Mouse (Mus musculus): ENCODE data around the gene Mtnr1b. TPM values are rescaled to one million over a fixed set of nuclear protein-coding genes. Genes with fewer than 3 reads are reported as not detected.

Mtnr1b gene
- polyA plus RNA-seq, 1 experiment from 2014 or later, result not detected

DNA sequence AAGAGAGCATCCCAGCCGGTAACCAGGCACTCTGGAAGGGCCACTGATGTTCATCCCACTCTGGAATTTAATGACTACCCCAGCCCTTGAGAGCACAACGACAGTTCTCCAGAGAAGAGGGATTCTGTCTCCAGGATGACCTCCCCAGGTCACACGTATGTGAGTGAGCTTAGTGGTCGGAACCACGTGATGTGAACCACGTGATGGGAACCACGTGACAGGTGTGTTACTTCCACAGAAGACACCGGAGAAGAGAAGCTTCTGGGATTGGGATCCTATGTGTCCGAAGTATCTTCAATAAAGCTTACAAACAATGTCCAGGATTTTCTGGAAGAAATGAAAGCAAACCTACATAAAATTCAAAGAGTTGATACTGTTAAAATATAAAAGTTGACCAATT lies 82.3 kb downstream of the Mtnr1b start:
- H3K4me3 ChIP-seq, result no peak overlapping the region
- ATAC-seq (replicated peaks), result no peak
- no peak overlapping the region for H3K27ac ChIP-seq
- H3K36me3 ChIP-seq (replicated peaks), result no peaks in the 10 kb centered on the region
- no peak overlapping the region for H3K9ac ChIP-seq
- H3K4me1 ChIP-seq, result no peaks in the 10 kb centered on the region
- no peaks in the 10 kb centered on the region for H3K27me3 ChIP-seq (replicated peaks)
- no peaks in the 10 kb centered on the region for H3K9me3 ChIP-seq
- H3K4me2 ChIP-seq, result no peak overlapping the region
- 93% methylated on average over 9 of the region's 9 CpGs for WGBS

DNA sequence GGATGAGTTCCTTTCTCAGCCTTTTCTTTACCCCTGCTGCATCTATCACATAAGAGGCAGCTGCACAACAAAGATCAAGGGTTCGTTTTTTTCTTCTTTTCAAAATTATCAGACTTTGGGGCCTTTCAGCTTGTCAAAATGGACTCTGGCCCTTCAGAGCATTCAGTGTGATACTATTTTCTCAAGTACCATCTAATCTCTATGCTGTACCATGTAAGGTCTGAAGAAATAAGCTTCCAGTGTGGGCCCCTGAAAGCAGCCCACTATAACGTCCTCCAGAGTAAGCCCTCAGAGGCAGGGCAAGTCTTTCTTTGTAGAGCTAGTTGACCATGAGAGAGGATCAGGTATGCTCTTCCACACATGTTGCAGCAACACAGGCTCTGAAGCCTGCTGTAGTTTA lies 87.7 kb downstream of the Mtnr1b start:
- Histone ChIP-seq H3K9ac (no peak overlapping the region), H3K27ac (no peak overlapping the region), H3K4me2 (no peak overlapping the region), H3K4me3 (no peak overlapping the region), H3K4me1 (no peaks in the 10 kb centered on the region), H3K27me3 (replicated peaks) (no peaks in the 10 kb centered on the region), H3K9me3 (no peaks in the 10 kb centered on the region), H3K36me3 (replicated peaks) (no peaks in the 10 kb centered on the region)
- ATAC-seq (replicated peaks), result no peak
- WGBS, result 60% methylated on average over 2 of the region's 2 CpGs

DNA sequence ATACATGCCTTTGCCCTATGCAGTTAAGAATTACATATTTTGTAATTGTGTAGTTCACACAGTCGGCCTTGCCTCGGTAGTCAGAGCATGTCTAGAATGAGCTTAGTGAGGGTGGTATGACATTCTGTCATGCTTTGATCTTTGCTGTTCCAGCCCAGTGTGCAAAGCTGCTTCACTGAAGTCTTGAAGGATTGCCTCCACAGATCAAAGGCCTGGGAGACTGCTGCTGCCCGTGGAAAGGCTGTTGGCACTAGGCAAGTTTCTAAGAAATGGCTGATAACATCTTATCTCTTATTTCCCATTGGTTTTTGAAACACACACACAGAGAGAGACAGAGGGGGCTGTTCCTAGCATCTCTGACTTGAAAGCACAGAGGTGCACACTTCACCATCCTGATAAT lies 88.2 kb downstream of the Mtnr1b start:
- Histone ChIP-seq H3K27me3 (replicated peaks) (no peaks in the 10 kb centered on the region), H3K27ac (no peak overlapping the region), H3K36me3 (replicated peaks) (no peaks in the 10 kb centered on the region), H3K4me1 (no peaks in the 10 kb centered on the region), H3K9ac (no peak overlapping the region), H3K4me3 (no peak overlapping the region), H3K4me2 (no peak overlapping the region), H3K9me3 (no peaks in the 10 kb centered on the region)
- 40% methylated on average over 3 of the region's 3 CpGs for WGBS
- no peak; the same call in 1 of the 2 replicates for ATAC-seq (replicated peaks)

DNA sequence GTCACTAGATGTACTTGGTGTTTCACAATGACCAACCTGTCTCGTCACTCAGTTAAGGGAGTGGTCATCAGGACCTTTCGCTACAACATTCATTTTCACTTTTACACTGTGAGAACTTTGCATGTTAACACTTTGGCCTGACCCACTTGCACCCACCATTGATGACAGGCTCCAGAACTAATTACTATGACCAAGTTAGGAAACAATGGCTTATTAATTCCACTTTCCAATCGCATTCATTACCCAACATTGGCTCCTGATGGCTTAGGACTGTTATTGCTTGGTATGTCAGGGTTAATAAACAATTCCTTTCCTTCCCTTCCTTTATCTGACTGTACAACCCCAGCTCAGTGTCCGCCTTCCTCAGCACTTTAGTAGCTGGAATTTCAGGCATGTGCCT lies 92.4 kb downstream of the Mtnr1b start:
- H3K4me3 ChIP-seq, result no peak overlapping the region
- WGBS, result 81% methylated on average over 4 of the region's 4 CpGs
- H3K4me2 ChIP-seq, result no peak overlapping the region
- H3K9ac ChIP-seq, result no peak overlapping the region
- no peak overlapping the region for H3K27ac ChIP-seq
- no peaks in the 10 kb centered on the region for H3K36me3 ChIP-seq (replicated peaks)
- no peaks in the 10 kb centered on the region for H3K27me3 ChIP-seq (replicated peaks)
- ATAC-seq (replicated peaks), result no peak
- H3K9me3 ChIP-seq, result no peaks in the 10 kb centered on the region
- H3K4me1 ChIP-seq, result no peaks in the 10 kb centered on the region

DNA sequence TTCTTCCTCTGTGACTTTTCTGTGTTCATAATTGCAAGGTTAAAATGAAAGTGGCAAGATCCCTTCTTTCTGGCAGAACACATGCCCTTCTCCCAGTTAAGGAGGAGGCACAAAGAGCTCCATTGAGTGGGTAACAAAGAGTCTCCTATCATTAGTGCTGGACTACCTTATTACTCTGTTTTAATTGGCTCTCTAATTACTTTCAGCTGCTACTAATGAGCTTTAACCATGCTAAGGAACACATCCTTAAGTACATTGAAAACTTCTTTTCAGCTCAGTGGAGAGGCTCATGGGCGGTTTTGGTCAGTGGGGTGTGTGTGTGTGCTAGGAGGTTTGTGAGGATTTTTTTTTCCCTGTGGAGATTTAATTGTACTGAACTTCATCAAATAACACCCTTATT lies 99.4 kb downstream of the Mtnr1b start:
- Histone ChIP-seq H3K36me3 (replicated peaks) (no peaks in the 10 kb centered on the region), H3K9ac (no peak overlapping the region), H3K4me3 (no peak overlapping the region), H3K4me2 (no peak overlapping the region), H3K9me3 (no peaks in the 10 kb centered on the region), H3K4me1 (no peaks in the 10 kb centered on the region), H3K27me3 (replicated peaks) (no peaks in the 10 kb centered on the region), H3K27ac (no peak overlapping the region)
- no peak for ATAC-seq (replicated peaks)
- WGBS, result 53% methylated on average over 1 of the region's 1 CpGs

Other genes starting within 250 kb of the Mtnr1b start
- 1.9 and 2.5 TPM in 2 replicates for gene Deup1, start 246.6 kb downstream of the Mtnr1b start, polyA plus RNA-seq (2015; fragmentation: Nextera tagmentation; extraction: Ambion mirVana)
- 28.7 and 33.0 TPM in 2 replicates for gene Slc36a4, start 164.8 kb downstream of the Mtnr1b start, polyA plus RNA-seq (2015; fragmentation: Nextera tagmentation; extraction: Ambion mirVana)

All from midbrain, embryonic 15.5 days (tissue).